Mouse (Mus musculus): ENCODE results near the gene Mlxip. TPM values are rescaled to one million over a fixed set of nuclear protein-coding genes. Genes with fewer than 3 reads are reported as not detected.

Mlxip gene
- polyA plus RNA-seq, 1 experiment from 2014 or later: 20.1 TPM

DNA sequence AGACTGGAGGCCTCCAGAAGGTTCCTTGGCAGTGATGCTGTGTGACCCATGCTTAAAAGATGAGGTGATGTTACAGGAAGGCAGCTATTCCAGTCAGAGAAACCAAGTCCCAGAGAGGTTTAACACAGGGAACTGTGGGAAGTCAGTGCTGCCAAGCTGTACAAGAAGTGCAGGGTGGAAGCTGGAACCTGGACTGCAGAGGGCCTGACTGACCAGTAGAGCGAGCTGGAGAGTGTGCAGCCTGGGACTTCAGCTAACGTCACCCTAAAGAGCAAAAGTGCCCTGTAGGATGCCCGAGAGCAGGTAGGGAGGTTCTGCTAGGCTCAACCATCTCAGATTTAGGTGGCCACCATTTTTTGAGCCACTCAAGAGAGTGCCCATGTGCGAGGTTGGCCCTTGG is 31.7 kb upstream of the Mlxip start:
- no peak for ATAC-seq
- DNase-seq (ENCODE audit: low read depth, low spot score): no peak
- ChIA-PET CTCF (interaction anchor here (1.7 kb wide), 1 partner anchor 22 kb away, joined by 3 read pairs; no protein-coding TSS in a partner anchor), POLR2A (no interaction called here)
- no peaks in the 10 kb centered on the region for H3K27me3 ChIP-seq
- in situ Hi-C loops (cut with MboI; ENCODE audit: low pct_unique_long_range_greater_than_20kb): no loop called here
- no peak for TF ChIP-seq CTCF (IDR thresholded peaks at IDR 0.05)

GRCm38 (mm10) chr5:123364302-123364971 is 30.2 kb upstream of the Mlxip start:
- no peak for TF ChIP-seq CTCF (IDR thresholded peaks at IDR 0.05)
- H3K27me3 ChIP-seq: no peaks in the 10 kb centered on the region
- DNase-seq (ENCODE audit: low read depth, low spot score) (peak; percentile 89), ATAC-seq (peak; percentile 64)
- POLR2A ChIA-PET: interaction anchor here (0.7 to 1.2 kb wide), 3 partner anchors 18 to 456 kb away, joined by 4 to 7 read pairs (median 5); partner anchors contain the start of gene Bcl7a
- CTCF ChIA-PET: interaction anchor here (0.6 to 1.8 kb wide), 7 partner anchors 11 to 80 kb away, joined by 3 to 4 read pairs (median 4); no protein-coding TSS in a partner anchor
- in situ Hi-C loops (cut with MboI; ENCODE audit: low pct_unique_long_range_greater_than_20kb): no loop called here

- DNase-seq (ENCODE audit: low read depth, low spot score) (no peak), ATAC-seq (no peak)
- H3K27me3 ChIP-seq: no peaks in the 10 kb centered on the region
- peak; percentile 89 for TF ChIP-seq CTCF (IDR thresholded peaks at IDR 0.05)
- in situ Hi-C loops (cut with MboI; ENCODE audit: low pct_unique_long_range_greater_than_20kb): loop anchor here (5.0 kb wide), 1 partner anchor 82 kb away; no protein-coding TSS in a partner anchor
- CTCF ChIA-PET: interaction anchor here (0.7 to 2.7 kb wide), 13 partner anchors 9 to 76 kb away, joined by 3 to 21 read pairs (median 4); partner anchors contain the start of gene Mlxip
- POLR2A ChIA-PET: no interaction called here
Observed at GRCm38 (mm10) chr5:123368869-123369488, 25.6 kb upstream of the Mlxip start.

DNA sequence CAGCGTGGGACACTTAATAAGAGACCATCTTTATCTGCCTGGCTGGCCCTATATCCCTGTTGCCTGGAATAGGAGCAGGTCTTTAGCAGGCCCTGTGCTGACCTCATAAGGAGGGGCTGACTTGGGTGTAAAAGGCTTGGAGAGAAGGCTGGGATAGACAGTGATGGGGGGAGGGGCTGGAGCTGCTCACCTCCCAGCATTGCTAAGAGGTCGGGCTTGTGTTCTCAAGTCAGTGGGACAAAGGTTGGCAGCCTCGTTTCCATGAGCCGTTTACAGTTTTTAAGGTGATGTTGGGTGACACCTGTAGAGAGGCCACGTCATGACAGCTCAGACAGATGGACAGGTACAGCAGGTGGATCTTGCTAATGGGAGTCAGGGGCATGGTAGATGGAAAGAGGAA is 24.5 kb upstream of the Mlxip start:
- ATAC-seq (no peak), DNase-seq (ENCODE audit: low read depth, low spot score) (no peak)
- in situ Hi-C loops (cut with MboI; ENCODE audit: low pct_unique_long_range_greater_than_20kb): no loop called here
- no peaks in the 10 kb centered on the region for H3K27me3 ChIP-seq
- POLR2A ChIA-PET: no interaction called here
- no peak for TF ChIP-seq CTCF (IDR thresholded peaks at IDR 0.05)
- CTCF ChIA-PET: interaction anchor here (0.9 to 2.7 kb wide), 3 partner anchors 22 to 67 kb away, joined by 3 to 21 read pairs (median 3); no protein-coding TSS in a partner anchor

GRCm38 (mm10) chr5:123375262-123375661 is 19.3 kb upstream of the Mlxip start:
- no peak for DNase-seq (ENCODE audit: low read depth, low spot score)
- CTCF ChIA-PET: interaction anchor here (1.3 to 6.0 kb wide), 4 partner anchors 16 to 90 kb away, joined by 3 to 65 read pairs (median 27); no protein-coding TSS in a partner anchor
- POLR2A ChIA-PET: interaction anchor here (0.7 to 1.5 kb wide), 2 partner anchors 41 to 85 kb away, joined by 3 read pairs; no protein-coding TSS in a partner anchor
- in situ Hi-C loops (cut with MboI; ENCODE audit: low pct_unique_long_range_greater_than_20kb): no loop called here
- no peaks in the 10 kb centered on the region for H3K27me3 ChIP-seq
- no peak for ATAC-seq
- no peak for TF ChIP-seq CTCF (IDR thresholded peaks at IDR 0.05)

DNA sequence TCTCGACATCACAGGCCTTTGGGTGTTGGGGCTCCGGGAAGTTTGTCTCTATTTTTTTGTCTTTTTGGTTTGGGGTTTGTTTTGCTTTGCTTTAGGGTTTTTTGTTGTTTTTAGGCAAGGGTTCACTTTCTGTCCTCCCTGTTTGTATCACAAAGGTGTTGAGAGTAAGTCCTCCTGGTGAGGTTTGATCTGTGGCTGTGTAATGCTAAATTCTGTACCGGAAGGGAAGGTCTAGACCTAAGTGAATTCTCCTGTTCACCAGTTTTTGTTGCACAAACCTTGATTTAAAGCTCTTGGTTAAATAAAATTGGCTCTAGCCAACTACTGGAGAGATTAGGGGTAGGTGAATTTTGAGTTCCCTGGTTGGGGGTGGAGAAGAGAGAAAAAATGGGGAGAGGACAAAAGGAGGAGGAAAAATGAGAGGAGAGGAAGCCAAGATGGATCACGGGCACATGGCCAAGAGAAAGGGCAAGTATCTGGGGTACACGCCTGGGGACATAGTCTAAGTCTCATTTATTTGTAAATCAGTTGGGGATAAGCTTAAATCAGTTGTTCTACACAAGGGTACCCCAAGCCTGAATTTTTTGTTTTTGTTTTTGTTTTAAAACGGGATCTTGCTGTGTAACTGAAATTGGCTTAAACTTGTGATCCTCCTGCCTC is 18.7 kb upstream of the Mlxip start:
- POLR2A ChIA-PET: interaction anchor here (0.7 to 1.5 kb wide), 2 partner anchors 41 to 84 kb away, joined by 3 read pairs; no protein-coding TSS in a partner anchor
- in situ Hi-C loops (cut with MboI; ENCODE audit: low pct_unique_long_range_greater_than_20kb): no loop called here
- CTCF ChIA-PET: interaction anchor here (1.3 to 6.0 kb wide), 4 partner anchors 16 to 91 kb away, joined by 3 to 65 read pairs (median 27); no protein-coding TSS in a partner anchor
- DNase-seq (ENCODE audit: low read depth, low spot score) (no peak), ATAC-seq (no peak)
- TF ChIP-seq CTCF (IDR thresholded peaks at IDR 0.05): no peak
- H3K27me3 ChIP-seq: no peaks in the 10 kb centered on the region

DNA sequence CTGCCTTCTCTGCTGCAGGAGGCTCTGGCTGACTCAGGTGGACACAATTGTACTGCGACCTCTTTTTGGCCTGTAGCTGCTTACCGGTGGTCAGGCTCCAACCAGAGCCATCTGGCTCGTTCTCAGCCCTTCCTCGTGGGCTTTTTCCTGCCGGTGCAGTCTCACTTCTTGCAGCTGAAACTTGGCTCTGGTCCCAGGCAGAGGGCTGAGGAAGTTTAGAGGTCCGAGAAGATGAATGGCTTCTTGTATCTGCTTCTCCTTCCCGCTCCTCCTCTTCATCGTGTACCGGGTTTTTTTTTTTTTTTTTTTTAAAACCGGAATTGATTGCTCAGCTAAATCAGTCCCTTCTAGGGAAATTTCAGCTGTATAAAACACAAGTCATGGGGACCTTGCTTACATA is 18.0 kb upstream of the Mlxip start:
- ChIA-PET POLR2A (interaction anchor here (1.0 to 1.6 kb wide), 2 partner anchors 18 to 61 kb away, joined by 3 read pairs; no protein-coding TSS in a partner anchor), CTCF (interaction anchor here (0.8 to 6.0 kb wide), 10 partner anchors 8 to 125 kb away, joined by 3 to 65 read pairs (median 4); partner anchors contain the start of genes Mlxip and Wdr66)
- no peak for TF ChIP-seq CTCF (IDR thresholded peaks at IDR 0.05)
- in situ Hi-C loops (cut with MboI; ENCODE audit: low pct_unique_long_range_greater_than_20kb): no loop called here
- ATAC-seq (no peak), DNase-seq (ENCODE audit: low read depth, low spot score) (no peak)
- no peaks in the 10 kb centered on the region for H3K27me3 ChIP-seq

DNA sequence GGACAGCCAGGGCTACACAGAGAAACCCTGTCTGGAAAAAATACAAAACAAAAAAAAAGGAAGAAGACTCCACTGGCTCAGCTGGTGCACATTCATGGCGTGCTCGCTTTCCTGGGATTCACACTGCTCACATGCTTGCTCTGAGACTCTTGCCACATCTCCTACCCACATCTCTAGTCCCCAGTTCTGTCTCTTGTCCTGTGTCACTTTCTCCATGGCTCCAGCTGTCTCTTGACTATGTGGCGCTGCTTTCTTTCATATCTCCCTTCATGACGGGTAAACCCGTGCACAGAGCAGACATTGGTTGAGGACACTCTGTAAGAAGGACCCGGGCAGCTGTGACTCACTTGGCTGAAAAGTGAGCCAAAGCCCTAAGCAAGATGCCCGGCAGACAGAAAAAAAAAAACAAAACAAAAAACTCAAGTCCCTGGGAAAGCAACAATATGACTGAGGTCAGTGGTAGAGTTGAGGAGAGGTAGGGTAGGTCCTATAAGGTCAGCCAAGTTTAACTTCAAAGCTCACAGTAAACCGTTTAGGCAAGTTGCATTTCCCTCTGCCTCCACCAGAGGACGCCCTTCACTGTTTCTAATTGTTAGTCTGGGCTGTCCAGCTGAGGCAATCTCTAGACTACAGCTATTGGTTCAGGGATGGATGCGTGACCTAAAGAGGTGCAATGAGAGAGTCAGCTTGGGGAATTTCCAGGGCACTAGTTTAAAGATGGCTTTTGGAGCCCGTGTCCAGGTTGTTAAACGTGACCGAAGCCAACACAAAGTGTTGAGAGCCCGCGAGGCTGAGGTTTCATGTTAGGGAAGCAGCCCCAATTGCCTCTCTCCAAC is 17.3 kb upstream of the Mlxip start:
- H3K27me3 ChIP-seq: no peaks in the 10 kb centered on the region
- ATAC-seq (peak; percentile 29), DNase-seq (ENCODE audit: low read depth, low spot score) (no peak)
- POLR2A ChIA-PET: interaction anchor here (1.0 to 1.6 kb wide), 2 partner anchors 18 to 60 kb away, joined by 3 read pairs; no protein-coding TSS in a partner anchor
- in situ Hi-C loops (cut with MboI; ENCODE audit: low pct_unique_long_range_greater_than_20kb): no loop called here
- CTCF ChIA-PET: interaction anchor here (0.6 to 6.0 kb wide), 23 partner anchors 9 to 130 kb away, joined by 3 to 65 read pairs (median 4); partner anchors contain the start of genes Mlxip and Wdr66
- TF ChIP-seq CTCF (IDR thresholded peaks at IDR 0.05): peak; percentile 98

DNA sequence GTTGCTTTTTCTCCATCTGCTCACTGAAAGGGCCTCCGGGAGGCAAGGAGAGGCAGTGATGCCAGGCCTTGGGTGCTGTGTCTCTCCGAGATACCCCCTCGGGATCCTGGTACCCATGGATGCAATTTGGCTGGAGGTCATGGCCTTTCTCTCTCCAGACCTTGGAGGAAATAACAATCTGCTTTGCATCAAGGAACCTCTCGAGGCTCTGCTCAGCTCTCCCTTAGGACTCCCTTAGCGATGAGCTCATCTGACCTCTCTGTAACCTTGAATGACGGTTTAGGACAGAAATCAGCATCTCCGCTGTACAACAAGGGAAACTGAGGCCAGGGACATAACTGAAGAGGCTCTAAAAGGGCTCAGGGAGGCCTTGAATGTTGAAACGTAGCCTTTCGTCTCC is 15.9 kb upstream of the Mlxip start:
- DNase-seq (ENCODE audit: low read depth, low spot score) (no peak), ATAC-seq (no peak)
- no peaks in the 10 kb centered on the region for H3K27me3 ChIP-seq
- ChIA-PET CTCF (interaction anchor here (0.9 to 6.0 kb wide), 7 partner anchors 10 to 68 kb away, joined by 3 to 65 read pairs (median 5); no protein-coding TSS in a partner anchor), POLR2A (interaction anchor here (1.0 kb wide), 1 partner anchor 57 kb away, joined by 3 read pairs; no protein-coding TSS in a partner anchor)
- in situ Hi-C loops (cut with MboI; ENCODE audit: low pct_unique_long_range_greater_than_20kb): no loop called here
- no peak for TF ChIP-seq CTCF (IDR thresholded peaks at IDR 0.05)
